Mouse (Mus musculus): Measurements from ENCODE around the gene Als2cr12. TPM values are rescaled to one million over a fixed set of nuclear protein-coding genes. Genes with fewer than 3 reads are reported as not detected.

Gene Als2cr12
- polyA plus RNA-seq, 1 experiment: not detected

DNA sequence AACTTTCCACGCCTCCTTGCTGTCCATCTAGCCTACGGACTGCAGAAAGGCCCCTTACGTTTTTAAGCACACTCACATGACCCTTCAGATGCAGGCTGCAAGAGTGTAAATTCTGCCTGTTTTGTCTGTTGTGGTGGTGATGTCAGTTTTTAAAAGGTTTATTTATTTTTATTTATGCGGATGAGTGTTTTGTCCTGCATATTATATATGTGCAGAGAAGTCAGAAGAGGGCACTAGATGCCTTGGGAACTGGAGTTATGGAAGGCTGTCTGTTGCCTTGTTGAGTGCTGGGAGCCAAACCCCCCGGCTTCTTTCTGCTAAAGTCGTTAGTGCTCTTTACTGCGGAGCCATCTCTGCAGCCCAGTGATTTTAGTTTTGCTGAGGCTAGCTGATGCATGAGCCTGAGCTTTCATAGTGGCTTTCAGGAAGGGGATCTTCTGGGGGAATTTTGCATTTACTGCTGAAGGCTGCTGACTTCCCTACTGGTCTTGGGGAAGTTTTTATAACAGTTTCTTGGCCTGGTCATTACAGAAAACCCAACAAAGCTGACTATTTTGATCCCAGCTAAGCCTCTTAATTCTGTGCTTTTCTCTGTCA, 28.1 kb upstream of the Als2cr12 start:
- no peak for TF ChIP-seq GATA1 (IDR thresholded peaks at IDR 0.05; ENCODE audit: low read length)

DNA sequence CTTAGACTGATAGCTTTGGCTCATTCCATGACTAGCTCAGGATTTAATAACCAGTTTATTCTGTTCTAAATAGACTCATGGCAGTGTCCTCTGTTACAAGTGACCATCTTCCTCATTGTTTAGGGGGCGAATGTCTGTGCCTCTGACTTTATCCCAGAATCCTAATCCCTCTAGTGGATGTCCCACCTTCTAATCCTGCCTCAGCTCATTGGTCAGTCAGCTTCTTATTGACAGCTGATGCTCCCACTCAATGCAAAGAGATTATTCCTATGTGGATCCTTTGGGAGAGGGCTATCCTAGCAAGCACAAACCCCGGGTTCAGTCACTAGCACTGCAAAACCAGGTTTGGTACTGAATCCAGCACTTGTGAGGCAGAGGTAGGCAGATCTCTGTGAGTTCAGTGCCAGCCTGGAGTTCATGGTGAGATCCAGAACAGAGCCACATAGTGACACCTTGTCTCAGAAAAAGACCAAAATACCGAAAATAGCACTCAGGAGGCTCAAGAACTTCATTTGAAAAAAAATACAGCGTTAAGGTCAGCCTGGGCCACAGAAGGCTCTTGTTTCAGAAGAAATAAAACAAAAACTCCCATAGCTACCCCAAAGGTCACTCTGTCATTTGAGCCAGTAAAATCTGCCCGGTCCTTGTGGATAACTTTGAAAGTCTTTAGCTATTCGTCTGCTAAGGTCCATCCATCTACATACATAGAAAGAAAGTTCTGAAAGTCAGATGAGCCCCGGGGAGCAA, 27.4 kb upstream of the Als2cr12 start:
- TF ChIP-seq GATA1 (IDR thresholded peaks at IDR 0.05; ENCODE audit: low read length): no peak

DNA sequence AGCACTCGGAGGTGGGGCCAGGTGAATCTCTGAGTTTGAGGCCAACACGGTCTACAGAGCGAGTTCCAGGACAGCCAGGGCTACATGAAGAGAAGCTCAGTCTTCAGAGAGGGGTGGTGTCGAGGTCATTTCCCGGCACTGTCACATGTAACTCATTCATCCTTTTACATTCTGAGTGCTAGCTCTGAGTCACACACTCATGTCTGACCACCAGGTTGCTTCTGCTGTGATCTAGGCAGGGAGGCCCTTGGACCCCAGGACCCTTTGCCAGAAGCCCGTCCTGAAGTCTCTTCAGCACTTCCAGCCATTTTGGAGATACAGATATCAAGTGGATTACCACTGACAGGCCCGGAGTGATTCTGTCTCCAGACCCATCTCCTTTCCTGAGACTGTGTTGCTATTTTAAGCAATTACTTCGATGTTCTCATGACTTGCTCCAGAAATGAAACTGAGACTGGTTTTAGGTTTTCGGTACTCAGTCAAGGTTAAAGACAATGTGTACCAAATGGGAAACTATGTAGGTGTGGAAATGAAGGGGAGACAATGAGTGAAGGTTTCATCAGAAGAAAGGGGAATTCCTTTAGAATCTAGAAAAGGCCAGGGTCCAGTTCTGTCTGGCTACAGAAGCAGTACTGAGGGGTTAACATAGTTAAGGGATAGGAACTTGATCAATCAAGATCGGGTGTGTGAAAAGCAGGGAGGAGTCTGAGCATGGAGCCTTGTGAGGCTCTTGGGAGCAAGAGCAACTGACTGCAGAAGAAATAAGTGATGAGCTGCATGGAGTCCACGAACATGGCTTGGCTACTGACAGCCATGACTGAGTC, 26.5 kb upstream of the Als2cr12 start:
- TF ChIP-seq GATA1 (IDR thresholded peaks at IDR 0.05; ENCODE audit: low read length): no peak

DNA sequence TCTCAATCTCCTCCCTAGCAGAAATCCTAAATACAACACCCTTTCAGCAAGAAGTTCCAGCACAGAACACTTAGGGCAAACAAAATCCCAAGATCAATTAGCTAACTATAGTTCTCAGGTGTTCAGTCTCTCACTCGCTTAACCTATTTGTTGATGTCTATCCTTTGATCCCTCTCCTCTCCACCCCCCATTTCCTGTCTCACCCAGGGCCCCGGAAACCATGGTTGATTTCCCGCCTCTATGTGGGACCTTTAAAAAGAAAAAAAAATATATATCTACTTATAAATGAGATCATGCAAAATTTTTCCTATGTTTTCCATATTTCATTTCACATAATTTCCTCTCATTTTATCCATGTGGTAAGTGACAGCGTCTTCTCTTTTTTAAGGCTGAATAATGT, 25.2 kb upstream of the Als2cr12 start:
- no peak for TF ChIP-seq GATA1 (IDR thresholded peaks at IDR 0.05; ENCODE audit: low read length)

DNA sequence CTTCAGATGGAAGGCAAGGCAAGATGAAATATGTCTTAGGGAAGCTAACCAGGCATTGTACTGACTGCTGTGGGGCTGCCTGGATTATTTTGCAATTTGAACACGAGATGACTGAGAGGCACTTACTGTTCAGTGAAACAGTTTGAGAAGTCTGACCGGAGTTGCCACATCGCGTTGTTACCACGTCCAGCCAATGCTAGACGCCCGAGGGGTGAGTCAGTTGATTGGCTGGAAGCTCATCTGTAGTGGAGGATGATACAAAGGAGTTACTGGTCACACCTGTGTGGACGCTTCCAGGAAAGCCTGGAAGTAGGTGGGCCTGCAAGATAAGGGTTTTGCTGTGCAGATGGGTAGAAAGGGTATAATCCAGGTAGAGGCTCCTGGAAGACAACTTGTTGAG, 24.3 kb upstream of the Als2cr12 start:
- TF ChIP-seq GATA1 (IDR thresholded peaks at IDR 0.05; ENCODE audit: low read length): no peak

DNA sequence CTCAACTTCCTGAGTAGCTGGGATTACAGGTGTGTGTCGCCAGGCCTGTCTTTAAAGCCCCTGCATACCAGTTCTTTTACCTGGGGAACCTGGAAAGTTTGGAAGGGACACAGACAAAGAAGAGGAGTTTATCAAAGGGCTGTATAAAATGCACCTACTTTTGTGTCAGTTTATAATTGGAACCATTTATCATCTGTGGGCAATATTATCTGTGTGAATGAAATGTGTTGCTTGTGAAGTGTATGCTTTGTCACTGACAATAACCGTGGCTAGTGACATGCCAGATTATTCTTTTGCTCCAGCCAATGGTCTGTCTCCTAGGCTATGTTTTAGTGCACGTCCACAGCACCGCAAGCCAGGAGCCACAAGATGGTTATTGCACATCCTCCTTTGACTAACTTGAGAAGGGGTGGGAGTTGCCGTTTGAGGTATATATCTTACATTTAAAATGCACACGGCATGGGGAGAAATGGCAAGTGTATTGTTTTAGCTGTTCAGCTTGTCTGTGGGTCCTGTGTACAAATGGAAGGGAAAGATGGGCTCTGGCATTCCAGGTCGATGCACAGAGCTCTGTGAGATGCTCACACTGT, 23.7 kb upstream of the Als2cr12 start:
- no peak for TF ChIP-seq GATA1 (IDR thresholded peaks at IDR 0.05; ENCODE audit: low read length)

DNA sequence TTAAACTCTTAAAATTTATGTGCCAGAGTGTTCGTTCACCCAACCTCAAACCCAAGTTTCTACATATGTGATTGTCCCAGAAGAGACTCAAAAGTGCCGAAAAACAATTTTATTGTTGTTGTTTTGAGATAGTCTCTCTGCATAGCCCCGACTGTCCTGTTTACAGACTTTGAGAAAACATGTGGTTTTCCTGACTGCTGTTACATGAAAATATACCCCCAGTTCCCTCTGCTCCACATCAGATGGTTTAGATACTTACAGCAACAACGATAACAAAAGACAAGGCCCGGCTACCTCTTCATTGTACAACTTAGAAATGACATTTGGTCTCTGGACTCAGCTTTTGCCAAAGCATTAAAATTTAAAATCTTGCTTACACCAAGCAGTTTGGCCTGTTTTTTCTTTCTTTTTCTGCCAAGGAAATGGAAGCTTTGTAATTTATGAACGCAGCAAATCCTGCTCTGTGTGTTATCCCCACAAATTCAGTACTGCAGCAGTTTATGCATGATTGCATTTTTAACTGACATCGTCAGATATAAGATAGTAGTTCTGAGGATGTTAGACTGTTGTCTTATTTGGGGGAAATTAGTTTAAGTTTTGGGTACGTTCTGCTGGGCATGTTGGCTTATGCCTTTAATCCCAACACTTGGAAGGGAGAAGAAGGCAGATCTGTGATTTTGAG, 21.9 kb upstream of the Als2cr12 start:
- TF ChIP-seq GATA1 (IDR thresholded peaks at IDR 0.05; ENCODE audit: low read length): no peak

DNA sequence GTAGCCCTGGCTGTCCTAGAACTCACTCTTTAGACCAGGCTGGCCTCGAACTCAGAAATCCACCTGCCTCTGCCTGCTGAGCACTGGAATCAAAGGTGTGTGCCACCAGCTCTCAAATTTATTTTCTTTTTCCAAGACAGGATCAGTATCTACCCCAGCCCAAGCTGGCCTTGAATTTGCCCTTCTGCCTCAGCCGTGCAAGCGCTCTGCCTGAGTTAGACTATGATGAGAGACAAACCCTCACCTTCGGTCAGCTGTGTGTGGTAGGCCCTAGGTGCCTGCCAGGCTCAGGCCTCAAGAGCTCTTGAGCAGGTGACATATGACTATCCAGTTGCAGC, 21.1 kb upstream of the Als2cr12 start:
- no peak for TF ChIP-seq GATA1 (IDR thresholded peaks at IDR 0.05; ENCODE audit: low read length)

DNA sequence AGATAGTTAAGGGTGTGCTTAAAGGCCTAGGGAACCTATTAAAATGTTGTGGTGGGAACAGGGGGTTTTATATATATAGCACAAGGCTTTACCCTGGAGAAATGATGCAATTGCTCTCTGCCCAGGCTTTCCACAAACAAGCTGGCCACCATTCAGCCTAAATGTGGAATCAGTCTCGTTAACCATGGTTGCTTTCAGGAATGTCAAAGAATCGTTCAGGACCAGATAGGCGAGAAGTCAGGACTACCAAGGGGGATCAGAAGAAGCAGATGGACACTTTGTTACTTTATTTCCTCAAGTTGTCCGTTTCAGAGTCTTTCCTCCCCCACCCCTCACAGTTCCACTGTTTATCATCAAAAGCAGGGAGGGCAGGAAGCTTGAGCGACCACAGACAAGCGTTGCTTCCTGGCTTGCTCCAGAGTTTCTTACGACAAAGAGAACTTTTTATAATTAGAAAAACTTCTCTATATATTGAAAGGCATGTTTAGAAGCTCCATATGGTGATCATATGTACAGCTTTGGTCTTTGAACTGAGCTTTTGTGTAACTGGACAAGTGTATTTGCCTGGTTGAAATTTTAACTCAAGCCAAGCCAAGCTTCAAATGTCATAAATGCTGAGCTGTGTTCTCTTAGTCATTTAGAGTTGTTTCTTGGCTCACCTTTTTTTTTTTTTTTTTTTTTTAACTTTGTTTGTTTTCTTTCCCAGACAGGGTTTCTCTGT, 20.5 kb upstream of the Als2cr12 start:
- TF ChIP-seq GATA1 (IDR thresholded peaks at IDR 0.05; ENCODE audit: low read length): no peak

DNA sequence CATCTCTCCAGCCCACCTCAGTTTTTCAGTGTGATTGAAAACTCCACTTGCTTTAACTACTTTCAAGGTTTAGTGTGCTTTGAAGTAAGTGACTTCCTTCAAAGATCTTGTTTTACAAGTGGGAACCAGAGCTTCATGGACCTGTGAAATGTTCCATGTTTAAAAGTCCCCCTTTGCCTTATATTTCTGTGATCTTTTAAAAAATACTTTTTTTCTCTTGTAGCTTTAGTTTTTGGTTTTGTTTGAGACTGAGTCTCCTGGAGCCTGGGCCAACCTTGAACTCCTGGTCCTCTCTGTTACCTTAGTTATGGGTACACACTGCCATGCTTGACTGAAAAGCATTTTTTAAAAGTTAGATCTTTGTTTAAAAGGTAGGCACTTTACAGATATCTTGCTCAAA, 19.7 kb upstream of the Als2cr12 start:
- TF ChIP-seq GATA1 (IDR thresholded peaks at IDR 0.05; ENCODE audit: low read length): no peak

DNA sequence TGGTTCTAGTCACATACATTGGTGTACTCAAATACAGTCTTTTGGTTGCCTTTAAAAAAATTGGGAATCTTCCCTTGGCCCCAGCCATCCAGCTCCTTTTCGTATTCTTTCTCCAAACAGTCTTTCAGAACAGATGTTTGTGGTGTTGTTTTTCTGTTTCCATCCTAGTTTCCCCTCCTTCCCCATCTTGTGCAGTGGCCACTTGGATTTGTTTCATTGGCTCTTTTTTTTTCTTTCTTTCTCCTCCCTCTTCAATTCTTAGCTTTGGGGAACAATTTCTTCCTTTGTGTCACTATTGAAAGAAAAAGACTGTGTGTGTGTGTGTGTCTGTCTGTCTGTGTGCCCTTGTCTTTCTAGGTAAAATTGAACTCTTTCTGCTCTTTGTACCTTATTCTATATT, 18.6 kb upstream of the Als2cr12 start:
- no peak for TF ChIP-seq GATA1 (IDR thresholded peaks at IDR 0.05; ENCODE audit: low read length)

DNA sequence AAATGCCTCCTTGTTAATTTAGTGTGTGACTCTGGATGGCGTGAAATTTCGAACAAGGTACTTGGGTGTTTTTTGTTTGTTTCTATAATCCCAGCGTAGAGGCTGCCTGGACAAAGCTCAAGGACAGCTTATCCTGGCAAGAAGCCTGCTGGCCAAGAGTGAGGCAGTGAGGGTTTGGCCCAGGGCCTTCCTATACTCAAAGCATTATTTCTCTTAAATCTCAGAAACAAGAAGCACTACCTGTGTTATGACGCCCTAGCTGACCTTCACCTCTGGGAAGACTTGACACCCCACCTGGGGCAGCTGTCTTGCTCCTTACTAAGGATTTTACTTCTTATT, 18.1 kb upstream of the Als2cr12 start:
- TF ChIP-seq GATA1 (IDR thresholded peaks at IDR 0.05; ENCODE audit: low read length): no peak

DNA sequence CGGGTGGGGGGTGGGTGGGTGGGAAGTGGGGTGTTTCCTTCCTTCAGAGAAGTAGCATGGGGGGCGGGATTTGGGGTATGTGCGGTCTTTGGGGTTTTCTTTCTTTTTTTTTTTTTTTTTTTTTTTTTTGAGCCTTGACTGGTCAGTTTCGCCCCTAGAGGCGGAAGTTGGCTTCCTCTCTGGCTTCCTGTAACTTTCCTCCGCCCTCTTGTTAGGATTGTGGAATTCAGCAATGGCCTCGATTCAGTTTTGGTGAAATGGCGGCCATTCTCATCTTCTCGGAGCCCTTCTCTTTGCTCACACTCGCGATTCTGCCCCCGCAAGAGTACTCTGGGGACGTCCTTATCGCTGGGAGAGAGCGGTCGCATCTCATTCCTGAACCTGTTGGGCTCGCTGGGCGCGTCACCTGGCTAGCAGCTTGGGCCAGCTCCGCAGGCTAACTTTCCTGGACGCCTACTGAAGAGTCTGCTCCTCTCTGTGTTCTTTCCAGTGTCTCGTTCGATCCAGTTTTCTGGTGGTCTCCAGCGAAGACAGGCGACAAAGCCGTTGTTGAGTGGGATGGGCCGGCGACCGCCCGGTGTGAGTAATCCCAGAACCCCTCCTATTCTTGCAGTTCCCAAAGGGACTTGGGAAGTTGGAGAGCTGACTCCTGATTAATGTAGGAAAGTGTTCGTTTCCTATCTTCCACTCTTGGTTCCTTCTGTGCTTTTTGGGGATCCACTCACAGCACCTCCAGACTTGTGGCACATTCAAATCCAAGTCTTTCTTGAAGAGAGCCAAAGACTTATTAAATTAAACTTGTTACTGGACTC, 17.5 kb upstream of the Als2cr12 start:
- no peak for TF ChIP-seq GATA1 (IDR thresholded peaks at IDR 0.05; ENCODE audit: low read length)

Data from G1E-ER4 (cell line).